Mouse (Mus musculus): ENCODE data around the gene S100a3. TPM values are rescaled to one million over a fixed set of nuclear protein-coding genes. Genes with fewer than 3 reads are reported as not detected.

S100a3 gene
- polyA plus RNA-seq, 1 experiment from 2014 or later: 1.1 TPM

DNA sequence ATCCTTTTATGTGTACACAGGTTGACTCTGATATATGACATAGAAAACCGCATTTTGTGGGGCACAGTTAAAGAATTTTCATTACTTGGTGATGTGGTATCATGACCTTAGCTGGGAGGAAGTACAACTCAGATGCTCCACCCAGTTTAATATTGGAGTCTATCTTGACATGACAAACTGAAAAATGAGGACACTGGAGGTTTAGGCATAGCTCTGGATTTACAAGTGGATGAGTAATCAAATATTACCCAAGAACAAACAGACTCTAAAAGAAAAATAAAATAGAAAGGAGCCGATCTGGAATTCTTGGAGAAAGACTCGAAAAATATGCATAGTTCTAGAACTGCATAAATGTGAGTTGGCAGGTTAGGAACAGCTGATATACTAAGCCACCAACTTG, 14.9 kb downstream of the S100a3 start:
- H3K9me3 ChIP-seq (replicated peaks): no peaks in the 10 kb centered on the region
- no peak for ATAC-seq (ENCODE audit: low FRiP score)
- H3K4me2 ChIP-seq: no peak overlapping the region
- no peak overlapping the region for H3K9ac ChIP-seq (replicated peaks)
- no peak overlapping the region for H3K27ac ChIP-seq (replicated peaks)
- no peaks in the 10 kb centered on the region for H3K27me3 ChIP-seq (replicated peaks)
- H3K4me1 ChIP-seq: no peaks in the 10 kb centered on the region
- H3K4me3 ChIP-seq (replicated peaks): no peak overlapping the region
- WGBS: 90% methylated on average over 3 of the region's 3 CpGs
- no peaks in the 10 kb centered on the region for H3K36me3 ChIP-seq

DNA sequence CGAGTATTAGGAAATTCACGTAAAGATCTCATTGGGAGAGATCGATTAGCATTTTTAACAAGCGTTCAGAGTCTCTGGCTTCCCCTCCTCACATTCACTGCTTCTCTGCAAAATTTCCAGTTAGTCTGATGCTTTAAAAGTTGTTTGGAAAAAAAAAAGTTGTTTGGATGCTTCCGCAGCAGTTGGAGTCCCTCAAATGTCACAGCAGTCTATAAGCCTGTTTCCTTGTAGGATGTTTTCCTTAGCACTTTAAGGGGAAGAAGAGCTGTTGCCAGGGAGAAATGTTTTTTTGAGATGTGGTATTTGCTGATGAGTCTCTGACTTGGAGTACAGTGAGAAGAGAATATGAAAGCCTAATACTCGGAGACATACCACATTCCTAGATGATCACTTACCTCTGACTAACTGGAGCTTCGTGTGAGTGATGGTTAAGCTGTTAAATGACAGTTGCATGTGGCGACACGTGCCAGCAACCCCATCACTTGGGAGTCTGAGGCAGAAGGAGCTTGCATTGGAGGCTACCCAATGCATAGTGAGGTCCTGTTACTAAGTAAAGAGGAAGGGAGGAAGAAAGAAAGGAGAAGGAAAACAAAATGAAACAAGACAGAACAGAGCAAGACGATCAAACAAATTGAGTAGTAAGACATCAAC, 16.1 kb downstream of the S100a3 start:
- Histone ChIP-seq H3K36me3 (no peaks in the 10 kb centered on the region), H3K9me3 (replicated peaks) (no peaks in the 10 kb centered on the region), H3K4me2 (no peak overlapping the region), H3K9ac (replicated peaks) (no peak overlapping the region), H3K27ac (replicated peaks) (no peak overlapping the region), H3K4me3 (replicated peaks) (no peak overlapping the region), H3K27me3 (replicated peaks) (no peaks in the 10 kb centered on the region), H3K4me1 (no peaks in the 10 kb centered on the region)
- 69% methylated on average over 10 of the region's 10 CpGs for WGBS
- no peak for ATAC-seq (ENCODE audit: low FRiP score)

DNA sequence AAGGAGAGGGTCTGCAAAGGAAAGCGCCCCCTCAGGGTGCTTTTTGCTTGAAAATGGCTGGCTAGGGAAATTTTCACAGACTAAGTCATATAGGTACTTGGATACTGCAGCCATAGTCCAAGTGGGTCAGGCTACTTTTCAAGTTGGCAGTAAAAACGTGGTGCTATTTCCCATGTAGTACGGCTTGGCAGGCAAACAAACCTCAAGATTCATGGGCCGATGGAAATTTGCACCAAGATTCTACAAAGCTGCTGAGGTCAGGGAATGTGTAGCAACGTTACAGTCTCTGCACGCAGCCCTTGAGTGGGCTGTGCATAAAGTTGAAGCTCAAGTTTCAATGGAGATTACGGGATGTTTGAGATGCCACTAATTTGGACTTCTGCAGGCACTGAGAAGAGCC, 19.1 kb downstream of the S100a3 start:
- ATAC-seq (ENCODE audit: low FRiP score): no peak
- Histone ChIP-seq H3K9me3 (replicated peaks) (no peaks in the 10 kb centered on the region), H3K4me1 (no peaks in the 10 kb centered on the region), H3K9ac (replicated peaks) (no peak overlapping the region), H3K27ac (replicated peaks) (no peak overlapping the region), H3K27me3 (replicated peaks) (no peaks in the 10 kb centered on the region), H3K4me3 (replicated peaks) (no peak overlapping the region), H3K36me3 (no peaks in the 10 kb centered on the region), H3K4me2 (no peak overlapping the region)
- 81% methylated on average over 7 of the region's 7 CpGs for WGBS

DNA sequence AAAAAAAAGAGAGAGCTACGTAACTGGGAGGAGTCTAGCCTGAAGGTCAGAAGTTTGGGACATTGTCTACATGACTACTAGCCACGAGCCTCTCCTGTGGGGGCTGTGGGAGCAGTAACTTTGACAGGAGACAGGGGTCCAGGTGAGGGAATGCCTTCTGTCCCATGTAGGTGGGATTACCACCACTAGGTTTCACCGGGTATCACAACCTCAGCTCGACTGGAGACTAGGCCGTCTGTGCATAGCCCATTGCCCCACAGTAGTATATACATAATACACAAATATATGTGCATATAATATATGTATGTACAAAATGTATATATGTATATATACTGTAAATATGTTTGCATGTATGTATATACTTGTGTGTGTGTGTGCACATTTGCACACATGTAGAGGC, 20.8 kb downstream of the S100a3 start:
- no peaks in the 10 kb centered on the region for H3K36me3 ChIP-seq
- no peaks in the 10 kb centered on the region for H3K9me3 ChIP-seq (replicated peaks)
- H3K27me3 ChIP-seq (replicated peaks): no peaks in the 10 kb centered on the region
- WGBS: 94% methylated on average over 5 of the region's 5 CpGs
- no peak for ATAC-seq (ENCODE audit: low FRiP score)
- H3K9ac ChIP-seq (replicated peaks): no peak overlapping the region
- H3K27ac ChIP-seq (replicated peaks): no peak overlapping the region
- H3K4me3 ChIP-seq (replicated peaks): no peak overlapping the region
- no peak overlapping the region for H3K4me2 ChIP-seq
- H3K4me1 ChIP-seq: no peaks in the 10 kb centered on the region

DNA sequence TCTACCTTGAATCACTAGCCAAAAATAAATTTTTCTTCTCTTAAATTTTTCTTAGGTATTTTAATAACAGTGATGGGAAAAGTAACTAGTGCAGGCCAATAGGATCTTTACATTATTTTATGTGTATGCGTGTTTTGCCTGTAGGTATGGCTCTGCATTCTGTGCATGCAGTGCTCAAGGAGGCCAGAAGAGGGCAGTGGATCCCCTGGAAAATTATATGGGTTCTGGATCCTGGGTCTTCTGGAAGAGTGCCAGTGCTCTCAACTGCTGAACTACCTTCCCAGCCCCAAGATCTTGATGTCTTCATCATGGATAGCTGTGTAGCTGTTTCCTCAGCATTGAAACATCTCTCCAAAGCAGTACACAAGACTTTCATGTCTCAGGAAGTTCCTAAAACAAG, 21.8 kb downstream of the S100a3 start:
- Histone ChIP-seq H3K4me3 (replicated peaks) (no peak overlapping the region), H3K9me3 (replicated peaks) (no peaks in the 10 kb centered on the region), H3K9ac (replicated peaks) (no peak overlapping the region), H3K27me3 (replicated peaks) (no peaks in the 10 kb centered on the region), H3K36me3 (no peaks in the 10 kb centered on the region), H3K4me1 (no peaks in the 10 kb centered on the region), H3K4me2 (no peak overlapping the region), H3K27ac (replicated peaks) (no peak overlapping the region)
- no peak for ATAC-seq (ENCODE audit: low FRiP score)
- WGBS: 97% methylated on average over 1 of the region's 1 CpGs

DNA sequence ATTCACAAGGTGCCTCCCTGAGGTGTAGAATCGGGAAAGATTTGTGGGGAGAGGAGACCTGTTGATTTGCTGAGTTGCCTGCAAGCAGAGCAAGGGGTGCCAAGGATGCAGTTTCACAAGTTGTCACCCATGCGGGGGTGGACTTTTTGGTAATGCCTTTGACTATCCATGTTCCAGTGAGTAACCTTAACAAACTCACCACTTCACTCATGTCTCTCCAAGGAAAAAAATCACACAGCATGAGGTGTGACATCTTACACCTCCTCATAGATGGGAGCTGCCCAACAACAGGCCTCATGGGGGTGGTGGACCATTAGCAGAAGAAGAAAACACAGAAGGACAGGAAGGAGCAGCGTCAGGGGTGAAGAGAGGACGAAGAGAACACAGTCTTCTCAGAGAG, 22.2 kb downstream of the S100a3 start:
- ATAC-seq (ENCODE audit: low FRiP score): no peak
- H3K36me3 ChIP-seq: no peaks in the 10 kb centered on the region
- 86% methylated on average over 4 of the region's 4 CpGs for WGBS

DNA sequence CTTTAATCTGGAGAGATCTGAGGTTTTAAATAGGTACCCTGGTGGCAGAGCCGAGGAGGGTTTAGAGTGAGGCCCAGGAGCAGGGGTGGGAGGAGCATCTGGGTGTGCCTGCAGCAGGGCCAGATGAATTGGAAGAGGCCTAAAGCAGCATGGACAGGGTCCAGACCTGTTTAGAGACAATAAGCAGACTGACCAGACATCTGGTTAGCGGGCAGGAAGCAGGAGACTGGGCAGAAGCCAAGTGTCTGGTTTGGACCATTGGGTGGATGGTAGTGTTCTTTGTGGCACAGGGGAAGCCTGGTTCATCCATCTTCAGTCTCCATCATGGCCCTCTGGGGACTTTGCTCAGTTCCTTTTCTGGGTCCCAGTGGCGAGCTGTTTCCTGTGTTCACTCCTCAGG, 23.5 kb downstream of the S100a3 start:
- WGBS: 52% methylated on average over 3 of the region's 3 CpGs
- Histone ChIP-seq H3K9ac (replicated peaks) (no peak overlapping the region), H3K4me2 (no peak overlapping the region), H3K4me3 (replicated peaks) (no peak overlapping the region), H3K36me3 (no peaks in the 10 kb centered on the region), H3K27me3 (replicated peaks) (no peaks in the 10 kb centered on the region), H3K27ac (replicated peaks) (no peak overlapping the region), H3K4me1 (no peaks in the 10 kb centered on the region), H3K9me3 (replicated peaks) (no peaks in the 10 kb centered on the region)
- no peak for ATAC-seq (ENCODE audit: low FRiP score)

More for the DNA sequence above, 22.2 kb downstream of the S100a3 start:
- H3K4me1 ChIP-seq: no peaks in the 10 kb centered on the region
- H3K4me3 ChIP-seq (replicated peaks): no peak overlapping the region
- H3K9ac ChIP-seq (replicated peaks): no peak overlapping the region
- no peaks in the 10 kb centered on the region for H3K9me3 ChIP-seq (replicated peaks)
- H3K27me3 ChIP-seq (replicated peaks): no peaks in the 10 kb centered on the region
- no peak overlapping the region for H3K4me2 ChIP-seq
- H3K27ac ChIP-seq (replicated peaks): no peak overlapping the region

DNA sequence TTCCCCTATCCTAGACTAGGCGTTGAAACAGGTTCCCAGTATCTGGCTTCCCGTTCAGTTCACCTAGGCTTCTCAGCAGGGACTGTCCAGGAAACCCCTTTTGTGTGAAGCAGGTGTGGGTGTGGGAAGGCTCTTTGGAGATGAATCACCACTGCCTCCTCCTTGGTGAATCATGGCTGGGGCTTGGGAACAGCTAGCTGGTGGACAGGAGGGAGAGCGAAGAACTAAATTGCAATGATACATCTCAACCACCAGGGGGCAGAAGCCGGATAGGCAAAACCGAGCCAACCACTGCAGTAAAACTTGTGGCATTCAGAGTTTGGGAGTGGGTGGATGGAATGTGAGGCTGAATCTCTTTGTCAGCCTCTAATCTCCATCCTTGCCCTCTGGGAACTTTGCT, 25.2 kb downstream of the S100a3 start:
- Histone ChIP-seq H3K9ac (replicated peaks) (no peak overlapping the region), H3K27me3 (replicated peaks) (no peaks in the 10 kb centered on the region), H3K36me3 (no peaks in the 10 kb centered on the region), H3K9me3 (replicated peaks) (no peaks in the 10 kb centered on the region), H3K4me2 (no peak overlapping the region), H3K4me3 (replicated peaks) (no peak overlapping the region), H3K27ac (replicated peaks) (no peak overlapping the region), H3K4me1 (no peaks in the 10 kb centered on the region)
- 39% methylated on average over 5 of the region's 5 CpGs for WGBS
- peak; percentile 17; the same call in 1 of the 2 replicates for ATAC-seq (ENCODE audit: low FRiP score)

DNA sequence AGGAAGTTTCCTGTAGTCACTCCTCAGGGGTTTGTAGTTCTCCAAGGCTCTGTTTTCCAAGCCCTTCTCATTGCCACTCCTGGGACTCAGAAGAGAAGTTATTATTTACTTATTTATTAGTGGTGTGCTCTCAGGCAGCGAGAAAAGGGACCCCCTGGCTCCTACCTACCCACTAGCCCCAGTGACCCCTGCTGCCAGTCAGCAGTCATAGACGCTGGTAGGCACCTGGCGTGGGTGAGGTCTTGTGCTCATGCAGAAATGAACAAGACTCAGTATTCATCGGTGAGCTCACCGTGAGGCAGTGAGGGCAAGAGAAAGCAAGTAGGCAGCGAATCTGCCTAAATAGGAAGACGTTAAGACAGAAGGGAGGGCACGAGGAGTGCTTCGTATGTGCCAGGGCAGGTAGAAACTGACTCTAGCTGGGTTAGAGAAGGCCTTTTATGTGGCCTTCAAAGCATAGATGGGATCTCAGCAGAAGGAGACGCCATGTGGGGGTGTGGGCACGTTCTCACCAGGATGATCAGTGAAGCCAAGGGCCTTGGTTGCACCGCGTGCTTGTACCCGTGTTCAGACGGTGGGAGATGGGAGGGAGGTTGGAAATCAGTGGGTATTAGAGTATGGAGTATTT, 25.8 kb downstream of the S100a3 start:
- Histone ChIP-seq H3K4me1 (no peaks in the 10 kb centered on the region), H3K4me3 (replicated peaks) (no peak overlapping the region), H3K27ac (replicated peaks) (no peak overlapping the region), H3K9me3 (replicated peaks) (no peaks in the 10 kb centered on the region), H3K27me3 (replicated peaks) (no peaks in the 10 kb centered on the region), H3K36me3 (no peaks in the 10 kb centered on the region), H3K9ac (replicated peaks) (no peak overlapping the region), H3K4me2 (no peak overlapping the region)
- no peak; the same call in 1 of the 2 replicates for ATAC-seq (ENCODE audit: low FRiP score)
- WGBS: 87% methylated on average over 15 of the region's 15 CpGs

DNA sequence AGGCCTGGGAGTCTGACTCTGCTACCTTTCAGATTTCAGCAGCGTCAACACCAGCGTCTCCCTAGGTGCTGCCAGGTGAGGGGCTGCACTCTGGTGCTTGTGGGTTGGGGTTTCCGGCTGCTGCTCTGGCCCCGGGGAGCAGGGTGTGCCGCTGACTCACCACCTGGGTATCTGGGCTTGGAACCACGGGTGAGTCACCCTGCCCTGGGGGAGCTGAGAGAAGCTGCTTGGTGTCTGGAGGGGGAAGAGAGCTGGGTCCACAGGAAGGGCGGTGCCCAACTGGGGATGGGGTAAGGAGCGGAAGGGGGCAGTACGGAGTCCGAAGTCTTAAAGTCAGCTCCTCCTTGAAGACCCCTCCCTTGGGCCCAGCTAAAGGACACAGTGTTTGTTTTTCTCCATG, 26.5 kb downstream of the S100a3 start:
- no peaks in the 10 kb centered on the region for H3K4me1 ChIP-seq
- H3K36me3 ChIP-seq: no peaks in the 10 kb centered on the region
- WGBS: 79% methylated on average over 10 of the region's 10 CpGs
- H3K27me3 ChIP-seq (replicated peaks): no peaks in the 10 kb centered on the region
- H3K9me3 ChIP-seq (replicated peaks): no peaks in the 10 kb centered on the region
- no peak overlapping the region for H3K4me2 ChIP-seq
- H3K4me3 ChIP-seq (replicated peaks): no peak overlapping the region
- ATAC-seq (ENCODE audit: low FRiP score): no peak
- H3K9ac ChIP-seq (replicated peaks): no peak overlapping the region
- H3K27ac ChIP-seq (replicated peaks): no peak overlapping the region

DNA sequence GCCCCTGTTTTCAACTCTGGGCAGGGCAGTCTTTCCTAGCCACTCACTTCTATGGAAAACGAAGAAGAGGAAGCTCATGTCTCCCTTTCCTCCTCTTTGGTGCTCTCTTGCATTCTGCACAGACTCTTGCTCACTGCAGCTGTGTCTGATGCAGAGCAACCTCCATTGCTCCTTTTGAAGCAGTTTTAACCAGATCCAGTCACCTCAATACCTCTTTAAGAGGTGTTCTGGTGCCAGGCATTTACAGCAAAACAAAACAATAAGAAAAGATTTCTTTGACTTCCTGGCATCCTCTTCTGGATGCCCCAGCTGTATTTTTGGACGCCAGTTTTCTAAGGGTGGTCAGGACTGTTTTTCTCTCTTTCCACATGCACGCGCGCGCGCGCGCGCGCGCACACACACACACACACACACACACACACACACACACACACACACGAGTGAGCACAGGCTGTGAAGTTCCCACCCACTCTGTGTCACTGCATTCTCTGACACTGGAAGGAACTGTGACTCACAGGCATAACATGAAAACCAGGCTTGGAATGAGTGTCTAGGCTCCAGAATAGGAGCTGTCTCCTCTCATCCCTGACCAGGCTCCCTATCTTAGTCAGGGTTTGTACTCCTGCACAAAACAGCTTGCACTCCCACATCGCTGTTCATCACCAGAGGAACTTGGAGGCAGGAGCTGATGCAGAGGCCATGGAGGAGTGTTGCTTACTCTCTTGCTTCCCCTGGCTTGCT, 27.2 kb downstream of the S100a3 start:
- ATAC-seq (ENCODE audit: low FRiP score): no peak
- Histone ChIP-seq H3K4me2 (no peak overlapping the region), H3K4me3 (replicated peaks) (no peak overlapping the region), H3K9me3 (replicated peaks) (no peaks in the 10 kb centered on the region), H3K9ac (replicated peaks) (no peak overlapping the region), H3K36me3 (no peaks in the 10 kb centered on the region), H3K4me1 (no peaks in the 10 kb centered on the region), H3K27me3 (replicated peaks) (no peaks in the 10 kb centered on the region), H3K27ac (replicated peaks) (no peak overlapping the region)
- WGBS: 92% methylated on average over 14 of the region's 14 CpGs

DNA sequence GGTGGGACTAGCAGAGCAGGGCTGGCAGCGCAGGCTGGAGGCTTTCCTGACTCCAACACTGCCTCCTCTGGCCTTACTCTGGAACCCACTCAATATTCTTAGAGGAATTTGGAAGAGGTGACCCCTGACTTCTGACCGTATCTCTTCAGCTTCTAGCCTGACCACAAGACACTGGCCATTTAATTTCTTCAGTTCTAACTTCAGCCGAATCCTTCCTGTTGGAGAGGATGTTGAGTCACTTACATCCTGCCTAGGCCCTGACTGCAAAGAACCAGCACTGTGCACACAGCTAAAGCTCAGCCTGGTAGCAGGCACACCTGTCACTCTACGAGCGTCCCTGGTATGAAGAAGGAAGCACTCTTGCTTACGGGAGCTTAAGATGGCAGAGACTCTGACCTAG, 29.0 kb downstream of the S100a3 start:
- Histone ChIP-seq H3K27ac (replicated peaks) (no peak overlapping the region), H3K4me1 (no peaks in the 10 kb centered on the region), H3K4me2 (no peak overlapping the region), H3K4me3 (replicated peaks) (no peak overlapping the region), H3K36me3 (no peaks in the 10 kb centered on the region), H3K27me3 (replicated peaks) (no peaks in the 10 kb centered on the region), H3K9me3 (replicated peaks) (no peaks in the 10 kb centered on the region), H3K9ac (replicated peaks) (no peak overlapping the region)
- ATAC-seq (ENCODE audit: low FRiP score): no peak
- WGBS: 87% methylated on average over 6 of the region's 6 CpGs

All from neural tube, embryonic 15.5 days (tissue).